In genomic region chr5:52234570-52234969, GRCm38 (mm10) we compare ENCODE assay signal across 21 mouse cellular contexts. TPM values are rescaled to one million over a fixed set of nuclear protein-coding genes. Genes with fewer than 3 reads are reported as not detected.
DNase-seq lines count a peak whose midpoint lies in the region; ATAC-seq lines count a peak whose summit lies in the region.
"Had no signal": no experiment of that assay in that cellular context is flagged by ENCODE, and none has a peak within 500 bp of the region (broad histone marks: within the 10 kb centered on the region; RNA-seq: fewer than 3 reads in every experiment).

No protein-coding gene starts in this region.

- no peaks in the 10 kb centered on the region for H3K27me3 ChIP-seq in hindbrain, embryonic 10.5 days (ENCODE audit: insufficient read depth, poor library complexity, severe bottlenecking)
- H3K27me3 ChIP-seq in hindbrain, embryonic 12.5 days = no peaks in the 10 kb centered on the region
- H3K27me3 ChIP-seq in limb, embryonic 13.5 days = no peaks in the 10 kb centered on the region
- H3K27me3 ChIP-seq in limb, embryonic 10.5 days (ENCODE audit: low read depth, poor library complexity, severe bottlenecking) = no peaks in the 10 kb centered on the region
- no peaks in the 10 kb centered on the region for H3K27me3 ChIP-seq in embryonic facial prominence, embryonic 14.5 days (replicated peaks; ENCODE audit: control insufficient read depth, insufficient read depth, low read length)
- H3K27me3 ChIP-seq in stomach, embryonic 14.5 days (ENCODE audit: control insufficient read depth, insufficient read depth, low read length) = no peaks in the 10 kb centered on the region
- H3K27me3 ChIP-seq: forebrain, embryonic 12.5 days; heart, embryonic 15.5 days; liver, embryonic 12.5 days; neural tube, embryonic 13.5 days had no signal

- no peak for ATAC-seq in hindbrain, embryonic 12.5 days (ENCODE audit: low FRiP score)
- 0 out of 2 replicates have a peak, but pooled peaks have one; percentile 16 for ATAC-seq in limb, embryonic 13.5 days (ENCODE audit: low FRiP score, low read depth)
- peak; percentile 4; the same call in 1 of the 2 replicates for ATAC-seq in embryonic facial prominence, embryonic 14.5 days (ENCODE audit: low read depth)
- no peak for ATAC-seq in stomach, embryonic 14.5 days (ENCODE audit: insufficient number of reproducible peaks, insufficient read depth, low FRiP score, low read depth)
- ATAC-seq: liver, embryonic 12.5 days had no signal

- no peak overlapping the region for H3K4me2 ChIP-seq in hindbrain, embryonic 12.5 days (replicated peaks)
- H3K4me2 ChIP-seq in limb, embryonic 13.5 days (replicated peaks) = no peak overlapping the region
- H3K4me2 ChIP-seq in embryonic facial prominence, embryonic 14.5 days (ENCODE audit: low read depth, low read length) = no peak overlapping the region
- no peak overlapping the region for H3K4me2 ChIP-seq in stomach, embryonic 14.5 days (replicated peaks; ENCODE audit: low read depth, low read length)
- H3K4me2 ChIP-seq: forebrain, embryonic 12.5 days; heart, embryonic 15.5 days; liver, embryonic 12.5 days; lung, embryonic 14.5 days; neural tube, embryonic 13.5 days had no signal

- DNase-seq in hindbrain, embryonic 10.5 days (ENCODE audit: low spot score) = no peak
- DNase-seq in limb, embryonic 10.5 days (ENCODE audit: low spot score) = no peak
- no peak for DNase-seq in embryonic facial prominence, embryonic 14.5 days (ENCODE audit: low spot score)
- DNase-seq in spleen, adult 18-20 months = no peak
- DNase-seq in Muller cell, postnatal 12 days (ENCODE audit: inconsistent ontology term) = no peak
- DNase-seq: adrenal gland, adult 2 months; cerebellum, adult 9-11 months; heart, postnatal 4 days; kidney, postnatal 10 days; left cerebral cortex, postnatal 4 days; lung, postnatal 4 days; thymus, adult 2 months had no signal

- no peak overlapping the region for H3K4me3 ChIP-seq in hindbrain, embryonic 10.5 days
- no peak overlapping the region for H3K4me3 ChIP-seq in hindbrain, embryonic 12.5 days
- no peak overlapping the region for H3K4me3 ChIP-seq in limb, embryonic 13.5 days
- H3K4me3 ChIP-seq in limb, embryonic 10.5 days = no peak overlapping the region
- no peak overlapping the region for H3K4me3 ChIP-seq in embryonic facial prominence, embryonic 14.5 days (ENCODE audit: low read depth, low read length)
- no peak overlapping the region for H3K4me3 ChIP-seq in stomach, embryonic 14.5 days (ENCODE audit: low read depth, low read length)
- H3K4me3 ChIP-seq: forebrain, embryonic 12.5 days; heart, embryonic 15.5 days; left cerebral cortex, adult 2 months; liver, embryonic 12.5 days; neural tube, embryonic 13.5 days had no signal

- no peaks in the 10 kb centered on the region for H3K36me3 ChIP-seq in hindbrain, embryonic 10.5 days
- H3K36me3 ChIP-seq in hindbrain, embryonic 12.5 days = no peaks in the 10 kb centered on the region
- no peaks in the 10 kb centered on the region for H3K36me3 ChIP-seq in limb, embryonic 13.5 days
- H3K36me3 ChIP-seq in limb, embryonic 10.5 days = no peaks in the 10 kb centered on the region
- no peaks in the 10 kb centered on the region for H3K36me3 ChIP-seq in embryonic facial prominence, embryonic 14.5 days (ENCODE audit: control insufficient read depth, insufficient read depth, low read length)
- H3K36me3 ChIP-seq in stomach, embryonic 14.5 days (ENCODE audit: control insufficient read depth, insufficient read depth, low read length) = no peaks in the 10 kb centered on the region
- H3K36me3 ChIP-seq: forebrain, embryonic 12.5 days; heart, embryonic 15.5 days; liver, embryonic 12.5 days; neural tube, embryonic 13.5 days had no signal

- 56% methylated on average over 7 of the region's 7 CpGs for WGBS in hindbrain, embryonic 10.5 days
- 51% methylated on average over 7 of the region's 7 CpGs for WGBS in hindbrain, embryonic 12.5 days
- WGBS in limb, embryonic 13.5 days = 69% methylated on average over 7 of the region's 7 CpGs
- WGBS in limb, embryonic 10.5 days = 80% methylated on average over 7 of the region's 7 CpGs
- 47% methylated on average over 7 of the region's 7 CpGs for WGBS in embryonic facial prominence, embryonic 14.5 days
- WGBS in stomach, embryonic 14.5 days = 23% methylated on average over 7 of the region's 7 CpGs

- no peaks in the 10 kb centered on the region for H3K9me3 ChIP-seq in hindbrain, embryonic 10.5 days
- 0 out of 2 replicates have a peak, but pooled peaks cover 6% of the 10 kb centered on the region for H3K9me3 ChIP-seq in hindbrain, embryonic 12.5 days (replicated peaks)
- peaks cover 4% of the 10 kb centered on the region; the same call in 1 of the 2 replicates for H3K9me3 ChIP-seq in limb, embryonic 13.5 days
- H3K9me3 ChIP-seq in limb, embryonic 10.5 days (replicated peaks) = no peaks in the 10 kb centered on the region
- 0 out of 2 replicates have a peak, but pooled peaks cover 4% of the 10 kb centered on the region for H3K9me3 ChIP-seq in embryonic facial prominence, embryonic 14.5 days (ENCODE audit: control insufficient read depth, low read length)
- H3K9me3 ChIP-seq in stomach, embryonic 14.5 days (ENCODE audit: control insufficient read depth, low read depth, low read length) = no peaks in the 10 kb centered on the region
- H3K9me3 ChIP-seq: heart, embryonic 15.5 days; liver, embryonic 12.5 days; neural tube, embryonic 13.5 days had no signal

- peak overlapping the region; percentile 40; the same call in 1 of the 2 replicates for H3K27ac ChIP-seq in hindbrain, embryonic 10.5 days
- no peak overlapping the region for H3K27ac ChIP-seq in hindbrain, embryonic 12.5 days
- no peak overlapping the region for H3K27ac ChIP-seq in limb, embryonic 13.5 days
- no peak overlapping the region for H3K27ac ChIP-seq in limb, embryonic 10.5 days
- peak overlapping the region; percentile 3; the same call in 1 of the 2 replicates for H3K27ac ChIP-seq in embryonic facial prominence, embryonic 14.5 days (replicated peaks; ENCODE audit: low read depth, low read length)
- H3K27ac ChIP-seq in stomach, embryonic 14.5 days (ENCODE audit: low read length) = peak overlapping the region; percentile 66
- H3K27ac ChIP-seq: forebrain, embryonic 12.5 days; heart, embryonic 15.5 days; left cerebral cortex, adult 2 months; liver, embryonic 12.5 days; neural tube, embryonic 13.5 days had no signal

- H3K4me1 ChIP-seq in hindbrain, embryonic 10.5 days (replicated peaks) = 0 out of 2 replicates have a peak, but pooled peaks cover 4% of the 10 kb centered on the region
- no peaks in the 10 kb centered on the region; the same call in 1 of the 2 replicates for H3K4me1 ChIP-seq in hindbrain, embryonic 12.5 days
- H3K4me1 ChIP-seq in limb, embryonic 13.5 days = peaks cover 19% of the 10 kb centered on the region
- peaks cover 9% of the 10 kb centered on the region for H3K4me1 ChIP-seq in limb, embryonic 10.5 days
- H3K4me1 ChIP-seq in embryonic facial prominence, embryonic 14.5 days (ENCODE audit: control insufficient read depth, insufficient read depth, low read length) = peaks cover 20% of the 10 kb centered on the region
- H3K4me1 ChIP-seq in stomach, embryonic 14.5 days (ENCODE audit: control insufficient read depth, insufficient read depth, low read length) = peaks cover 14% of the 10 kb centered on the region; the same call in 1 of the 2 replicates
- H3K4me1 ChIP-seq: liver, embryonic 12.5 days; neural tube, embryonic 13.5 days had no signal

- no peak overlapping the region for H3K9ac ChIP-seq in hindbrain, embryonic 12.5 days
- no peak overlapping the region for H3K9ac ChIP-seq in limb, embryonic 13.5 days
- H3K9ac ChIP-seq in embryonic facial prominence, embryonic 14.5 days (ENCODE audit: low read depth, low read length) = no peak overlapping the region
- no peak overlapping the region for H3K9ac ChIP-seq in stomach, embryonic 14.5 days (replicated peaks; ENCODE audit: low read depth, low read length)
- H3K9ac ChIP-seq: forebrain, embryonic 12.5 days; heart, embryonic 15.5 days; liver, embryonic 12.5 days; lung, embryonic 14.5 days; neural tube, embryonic 13.5 days had no signal

RNA-seq across cellular contexts. Expression of gene Dhx15, which starts 44.3 kb away (rescaled TPM):
- polyA plus RNA-seq in hindbrain, embryonic 10.5 days (2016; fragmentation: Nextera tagmentation; extraction: Ambion mirVana) = 174 and 201 TPM in 2 replicates
- 173 and 179 TPM in 2 replicates for polyA plus RNA-seq in hindbrain, embryonic 12.5 days (2016; fragmentation: Nextera tagmentation; extraction: Ambion mirVana)
- 173 and 176 TPM in 2 replicates for polyA plus RNA-seq in limb, embryonic 13.5 days (2015; fragmentation: Nextera tagmentation; extraction: Ambion mirVana)
- polyA plus RNA-seq in limb, embryonic 10.5 days (2016; fragmentation: Nextera tagmentation; extraction: Ambion mirVana) = 214 and 221 TPM in 2 replicates
- polyA plus RNA-seq in embryonic facial prominence, embryonic 14.5 days (2014; fragmentation: Nextera tagmentation; extraction: Ambion mirVana) = 76.3 and 81.4 TPM in 2 replicates
- 99.0 and 100 TPM in 2 replicates for polyA plus RNA-seq in stomach, embryonic 14.5 days (2014; fragmentation: Nextera tagmentation; extraction: Ambion mirVana)

Comparison
In these comparisons a context has a peak if more than half of its experiments do, and no peak if none do; other contexts are left out.
1. H3K27ac ChIP-seq: peak in hindbrain, embryonic 10.5 days (single experiment), embryonic facial prominence, embryonic 14.5 days (single experiment) and stomach, embryonic 14.5 days (single experiment); none in hindbrain, embryonic 12.5 days (single experiment), limb, embryonic 13.5 days (single experiment) and limb, embryonic 10.5 days (single experiment).
2. ATAC-seq: peak in limb, embryonic 13.5 days (single experiment) and embryonic facial prominence, embryonic 14.5 days (single experiment); none in hindbrain, embryonic 12.5 days (single experiment) and stomach, embryonic 14.5 days (single experiment).